8 mouse cellular contexts compared by ENCODE assay signal in genomic region chr13:82892731-82893130, GRCm38 (mm10).
DNase-seq lines count a peak whose midpoint lies in the region; ATAC-seq lines count a peak whose summit lies in the region.

No protein-coding gene starts in this region.

- H3K9me3 ChIP-seq in kidney, embryonic 15.5 days (replicated peaks), result no peaks in the 10 kb centered on the region
- no peaks in the 10 kb centered on the region for H3K9me3 ChIP-seq in forebrain, embryonic 16.5 days (ENCODE audit: control insufficient read depth, low read length)

- no peaks in the 10 kb centered on the region for H3K27me3 ChIP-seq in kidney, embryonic 15.5 days
- no peaks in the 10 kb centered on the region for H3K27me3 ChIP-seq in forebrain, embryonic 16.5 days (replicated peaks; ENCODE audit: control insufficient read depth, insufficient read depth, low read length)

- no peaks in the 10 kb centered on the region for H3K4me1 ChIP-seq in kidney, embryonic 15.5 days
- H3K4me1 ChIP-seq in forebrain, embryonic 16.5 days (replicated peaks; ENCODE audit: control insufficient read depth, insufficient read depth, low read length), result no peaks in the 10 kb centered on the region

- no peaks in the 10 kb centered on the region for H3K36me3 ChIP-seq in kidney, embryonic 15.5 days
- no peaks in the 10 kb centered on the region for H3K36me3 ChIP-seq in forebrain, embryonic 16.5 days (ENCODE audit: control insufficient read depth, insufficient read depth)

- no peak overlapping the region for H3K27ac ChIP-seq in kidney, embryonic 15.5 days
- no peak overlapping the region for H3K27ac ChIP-seq in forebrain, embryonic 16.5 days (ENCODE audit: low read length)

- H3K4me3 ChIP-seq in kidney, embryonic 15.5 days (replicated peaks), result no peak overlapping the region
- H3K4me3 ChIP-seq in forebrain, embryonic 16.5 days (replicated peaks; ENCODE audit: low read length), result no peak overlapping the region

- no peak overlapping the region for H3K4me2 ChIP-seq in kidney, embryonic 15.5 days
- H3K4me2 ChIP-seq in forebrain, embryonic 16.5 days (ENCODE audit: low read length), result no peak overlapping the region

- intact Hi-C loops in left cerebral cortex, postnatal 25 days (cut with DNase I), result no loop called here

- no peak for ATAC-seq in kidney, embryonic 15.5 days (replicated peaks; ENCODE audit: low FRiP score)
- peak; percentile 38 for ATAC-seq in forebrain, embryonic 16.5 days

- WGBS in kidney, embryonic 15.5 days, result 77% methylated on average over 2 of the region's 2 CpGs
- WGBS in forebrain, embryonic 16.5 days, result 67% methylated on average over 2 of the region's 2 CpGs

- H3K9ac ChIP-seq in kidney, embryonic 15.5 days, result no peak overlapping the region
- no peak overlapping the region for H3K9ac ChIP-seq in forebrain, embryonic 16.5 days (replicated peaks; ENCODE audit: low read depth, low read length)

- peak; percentile 57 to 66 for DNase-seq in cerebellum, postnatal 10 days
- no peak for DNase-seq in cerebellum, adult 18-20 months
- DNase-seq in kidney, adult 9 months, result peak; percentile 25
- DNase-seq in left cerebral cortex, postnatal 25 days (ENCODE audit: low spot score in 2 of 2), result peak; percentile 26 to 74
- no peak for DNase-seq in yolk sac, embryonic 10.5 days (ENCODE audit: low spot score)
- no peak for DNase-seq in T-cell, adult 2 months (ENCODE audit: low spot score)

Comparison
In these comparisons a context has a peak if more than half of its experiments do, and no peak if none do; other contexts are left out.
1. DNase-seq: peak in cerebellum, postnatal 10 days (2 of 2), kidney, adult 9 months (single experiment) and left cerebral cortex, postnatal 25 days (2 of 2); none in cerebellum, adult 18-20 months (0 of 2), yolk sac, embryonic 10.5 days (single experiment) and T-cell, adult 2 months (single experiment).